Mouse (Mus musculus) erythroblast, embryonic 14.5 days (primary cell): ENCODE results near the gene Ube2g1.

Source experiments
- GATA1 ChIP-seq: IDR thresholded peaks from 2 replicates; pipeline ENCODE4 v1.6.1; 2012; ENCODE audit warnings: low read length, inconsistent platforms, mixed read lengths
- TAL1 ChIP-seq: IDR thresholded peaks from 3 replicates; pipeline ENCODE4 v1.6.1; 2012; ENCODE audit warnings: low read length, inconsistent platforms, mixed read lengths

- TF ChIP-seq GATA1 (no peak), TAL1 (no peak)
Measured at GRCm38 (mm10) chr11:72670634-72671033, 63.6 kb downstream of the Ube2g1 start.
